Mouse (Mus musculus) right cerebral cortex, postnatal 10 days (tissue): ENCODE data around the gene Tbx2.

Source experiments
- DNase-seq, 2 experiments: peaks; one replicate each; pipeline ENCODE4 v3.0.0; 2021; ENCODE audit warnings: low spot score in 2 of 2

Tbx2 gene

GRCm38 (mm10) chr11:85825031-85825430 lies 7.3 kb upstream of the Tbx2 start:
- no peak for DNase-seq

- DNase-seq = no peak
Measured at GRCm38 (mm10) chr11:85825823-85826222, 6.5 kb upstream of the Tbx2 start.

GRCm38 (mm10) chr11:85827342-85827741 lies 5.0 kb upstream of the Tbx2 start:
- DNase-seq = no peak

GRCm38 (mm10) chr11:85828691-85829519 lies 3.4 kb upstream of the Tbx2 start:
- DNase-seq = no peak

GRCm38 (mm10) chr11:85829520-85830440 lies 2.6 kb upstream of the Tbx2 start:
- DNase-seq = no peak

- no peak for DNase-seq
Measured at GRCm38 (mm10) chr11:85830901-85831341, 1.4 kb upstream of the Tbx2 start.

- DNase-seq = no peak
Measured at GRCm38 (mm10) chr11:85831656-85832230, 608 bp upstream of the Tbx2 start.

- DNase-seq = no peak
Measured at GRCm38 (mm10) chr11:85833081-85833521, 750 bp downstream of the Tbx2 start.

- no peak for DNase-seq
Measured at GRCm38 (mm10) chr11:85833761-85834385, 1.5 kb downstream of the Tbx2 start.

GRCm38 (mm10) chr11:85834386-85834931 lies 2.1 kb downstream of the Tbx2 start:
- no peak for DNase-seq

- DNase-seq = no peak
Measured at GRCm38 (mm10) chr11:85835001-85835752, 2.8 kb downstream of the Tbx2 start.

GRCm38 (mm10) chr11:85835753-85836522 lies 3.6 kb downstream of the Tbx2 start:
- no peak for DNase-seq

- DNase-seq = no peak
Measured at GRCm38 (mm10) chr11:85836523-85837290, 4.4 kb downstream of the Tbx2 start.

- DNase-seq = no peak
Measured at GRCm38 (mm10) chr11:85837291-85837647, 4.9 kb downstream of the Tbx2 start.

- DNase-seq = no peak
Measured at GRCm38 (mm10) chr11:85837648-85838423, 5.5 kb downstream of the Tbx2 start.

GRCm38 (mm10) chr11:85838424-85839257 lies 6.3 kb downstream of the Tbx2 start:
- DNase-seq = no peak

- no peak for DNase-seq
Measured at GRCm38 (mm10) chr11:85839258-85840030, 7.1 kb downstream of the Tbx2 start.
